Mouse (Mus musculus) G1E (cell line): ENCODE data around the gene Batf3.

Experiments
- CTCF ChIP-seq: IDR thresholded peaks from 2 replicates; pipeline ENCODE4 v1.5.1; 2012; ENCODE audit warnings: low read depth, low read length, inconsistent platforms, mixed read lengths
- GATA1 ChIP-seq: IDR thresholded peaks from 2 replicates; pipeline ENCODE4 v1.6.1; 2012; ENCODE audit warnings: borderline replicate concordance, low read length, inconsistent platforms, mixed read lengths
- GATA2 ChIP-seq: IDR thresholded peaks from 2 replicates; pipeline ENCODE4 v1.6.1; 2012; ENCODE audit warnings: low read depth, low read length, inconsistent platforms, borderline replicate concordance
- POLR2AphosphoS5 ChIP-seq: IDR thresholded peaks from 2 replicates; pipeline ENCODE4 v1.6.1; 2012; ENCODE audit warnings: low read depth, low read length, inconsistent platforms; ENCODE audit not compliant: insufficient replicate concordance
- TAL1 ChIP-seq: conservative IDR thresholded peaks from 2 replicates; pipeline ENCODE4 v1.6.1; 2012; ENCODE audit warnings: low read depth, low read length, inconsistent platforms, mixed read lengths

- no peak for TF ChIP-seq CTCF
- TF ChIP-seq TAL1 = no peak
- no peak for TF ChIP-seq GATA1
- TF ChIP-seq POLR2AphosphoS5 = no peak
- no peak for TF ChIP-seq GATA2
Measured at GRCm38 (mm10) chr1:191085597-191085996, 12.1 kb upstream of the Batf3 start.
